Mouse (Mus musculus) liver, embryonic 13.5 days (tissue): ENCODE measurements around the gene Tnfrsf1a. TPM values are rescaled to one million over a fixed set of nuclear protein-coding genes. Genes with fewer than 3 reads are reported as not detected.
A peak's percentile ranks its signal among the peaks of the same experiment; 100 is the strongest.
"Not testable (repeated sequence)": the region's sequence is repeated elsewhere in the genome, so short reads cannot be mapped to it uniquely, and the experiment has no call there.

Experiments used
- ATAC-seq: fragments of 200-750 bp; cut with Nextera tagmentation; 2 replicates; pipeline ENCODE4 v1.8.0; 2017; ENCODE audit warnings: low read depth, mild to moderate bottlenecking, moderate number of reproducible peaks, moderate library complexity
- DNase-seq: peaks from one replicate; pipeline ENCODE4 v3.0.0; 2022
- H3K27ac ChIP-seq: fragments of 300-500 bp; sonication (generic); 2 replicates; pipeline ENCODE4 v1.5.1; 2015; ENCODE audit warnings: moderate library complexity, mild to moderate bottlenecking, inconsistent platforms
- H3K27me3 ChIP-seq: fragments of 300-500 bp; sonication (generic); 2 replicates; pipeline ENCODE4 v1.6.1; 2015; ENCODE audit warnings: mild to moderate bottlenecking, inconsistent platforms
- H3K36me3 ChIP-seq: fragments of 300-500 bp; sonication (generic); 2 replicates; pipeline ENCODE4 v1.6.1; 2015; ENCODE audit warnings: mild to moderate bottlenecking, inconsistent platforms
- H3K4me1 ChIP-seq: fragments of 300-500 bp; sonication (generic); replicated peaks from 2 replicates; pipeline ENCODE4 v1.6.1; 2015; ENCODE audit warnings: inconsistent platforms
- H3K4me2 ChIP-seq: fragments of 300-500 bp; sonication (generic); 2 replicates; pipeline ENCODE4 v1.6.1; 2015; ENCODE audit warnings: inconsistent platforms, mild to moderate bottlenecking, moderate library complexity
- H3K4me3 ChIP-seq: fragments of 300-500 bp; sonication (generic); replicated peaks from 2 replicates; pipeline ENCODE4 v1.5.1; 2015; ENCODE audit warnings: mild to moderate bottlenecking, inconsistent platforms
- H3K9ac ChIP-seq: fragments of 300-500 bp; sonication (generic); 2 replicates; pipeline ENCODE4 v1.6.1; 2015; ENCODE audit warnings: mild to moderate bottlenecking, inconsistent platforms
- H3K9me3 ChIP-seq: fragments of 300-500 bp; sonication (generic); replicated peaks from 2 replicates; pipeline ENCODE4 v1.6.1; 2016; ENCODE audit warnings: inconsistent platforms
- WGBS: fragments of 180-500 bp; shearing (Covaris S2); methylation state at CpG from one replicate; pipeline ENCODE4 v1.1.7; 2015; ENCODE audit not compliant: insufficient replicate concordance; 5-methylcytosine and 5-hydroxymethylcytosine counted together
- polyA plus RNA-seq: library from polyadenylated mRNA; unstranded; fragments of >200 nt; fragmentation: Nextera tagmentation; extraction: Ambion mirVana; gene quantifications from 2 replicates; pipeline ENCODE4 v1.2.1, GENCODE M21; 2015

The Tnfrsf1a gene
- 19.6 and 23.4 TPM in 2 replicates for polyA plus RNA-seq

- H3K27ac ChIP-seq, result peak within 1 kb of the TSS; percentile 77
- H3K27me3 ChIP-seq, result no peaks in the 10 kb centered on the region
- DNase-seq, result no peak
- H3K4me3 ChIP-seq, result peak within 1 kb of the TSS; percentile 65
- peak within 1 kb of the TSS; percentile 69 for H3K4me2 ChIP-seq
- ATAC-seq, result 0 out of 2 replicates have a peak, but pooled peaks have one; percentile 6
- WGBS, result 8% methylated on average over 22 of the region's 22 CpGs
- no peaks in the 10 kb centered on the region for H3K36me3 ChIP-seq
- peak within 1 kb of the TSS; percentile 77 for H3K9ac ChIP-seq
- H3K9me3 ChIP-seq, result no peaks in the 10 kb centered on the region
- peaks cover 62% of the 10 kb centered on the region for H3K4me1 ChIP-seq
These were observed at the start of gene Tnfrsf1a for GRCm38 (mm10) chr6:125348721-125349574. Gene Tnfrsf1a (plus strand): TSS chr6:125349362.

- Histone ChIP-seq H3K36me3 (no peaks in the 10 kb centered on the region), H3K9ac (no peak overlapping the region), H3K4me1 (no peaks in the 10 kb centered on the region), H3K9me3 (no peaks in the 10 kb centered on the region), H3K27me3 (no peaks in the 10 kb centered on the region), H3K4me3 (no peak overlapping the region), H3K4me2 (no peak overlapping the region), H3K27ac (no peak overlapping the region)
- 79% methylated on average over 1 of the region's 1 CpGs for WGBS
- DNase-seq (no peak), ATAC-seq (no peak)
These were observed 48.2 kb upstream of the Tnfrsf1a start for GRCm38 (mm10) chr6:125300982-125301381.

GRCm38 (mm10) chr6:125302231-125302982, 46.8 kb upstream of the Tnfrsf1a start:
- no peak for ATAC-seq
- DNase-seq, result no peak
- Histone ChIP-seq H3K4me3 (no peak overlapping the region), H3K4me1 (no peaks in the 10 kb centered on the region), H3K27ac (no peak overlapping the region), H3K27me3 (no peaks in the 10 kb centered on the region), H3K9ac (no peak overlapping the region), H3K9me3 (no peaks in the 10 kb centered on the region), H3K4me2 (no peak overlapping the region), H3K36me3 (peaks cover 13% of the 10 kb centered on the region)
- 71% methylated on average over 24 of the region's 24 CpGs for WGBS

GRCm38 (mm10) chr6:125303242-125303641, 45.9 kb upstream of the Tnfrsf1a start:
- no peak overlapping the region for H3K4me3 ChIP-seq
- ATAC-seq (no peak), DNase-seq (no peak)
- H3K4me1 ChIP-seq, result no peaks in the 10 kb centered on the region
- H3K9me3 ChIP-seq, result no peaks in the 10 kb centered on the region
- peaks cover 13% of the 10 kb centered on the region for H3K36me3 ChIP-seq
- H3K27ac ChIP-seq, result no peak overlapping the region
- no peaks in the 10 kb centered on the region for H3K27me3 ChIP-seq
- no peak overlapping the region for H3K9ac ChIP-seq
- WGBS, result 72% methylated on average over 4 of the region's 4 CpGs
- no peak overlapping the region for H3K4me2 ChIP-seq

- not testable (repeated sequence) for DNase-seq, H3K4me3 ChIP-seq, H3K27ac ChIP-seq, ATAC-seq, H3K4me1 ChIP-seq, H3K4me2 ChIP-seq, H3K27me3 ChIP-seq, H3K9ac ChIP-seq, H3K9me3 ChIP-seq
- H3K36me3 ChIP-seq, result peaks cover 13% of the 10 kb centered on the region
- 68% methylated on average over 7 of the region's 7 CpGs for WGBS
These were observed 44.8 kb upstream of the Tnfrsf1a start for GRCm38 (mm10) chr6:125304408-125304807.

- Histone ChIP-seq H3K36me3 (peaks cover 13% of the 10 kb centered on the region), H3K4me1 (0 out of 2 replicates have a peak, but pooled peaks cover 2% of the 10 kb centered on the region), H3K9ac (no peak overlapping the region), H3K27me3 (no peaks in the 10 kb centered on the region), H3K9me3 (no peaks in the 10 kb centered on the region), H3K4me2 (no peak overlapping the region), H3K27ac (no peak overlapping the region), H3K4me3 (no peak overlapping the region)
- no peak for DNase-seq
- 73% methylated on average over 6 of the region's 6 CpGs for WGBS
- ATAC-seq, result no peak
These were observed 43.7 kb upstream of the Tnfrsf1a start for GRCm38 (mm10) chr6:125305465-125305864.

GRCm38 (mm10) chr6:125307091-125307490, 42.1 kb upstream of the Tnfrsf1a start:
- no peak overlapping the region for H3K4me3 ChIP-seq
- ATAC-seq, result no peak
- H3K27ac ChIP-seq, result no peak overlapping the region
- H3K4me1 ChIP-seq, result 0 out of 2 replicates have a peak, but pooled peaks cover 5% of the 10 kb centered on the region
- no peak overlapping the region for H3K4me2 ChIP-seq
- H3K36me3 ChIP-seq, result peaks cover 21% of the 10 kb centered on the region
- DNase-seq, result no peak
- no peaks in the 10 kb centered on the region for H3K9me3 ChIP-seq
- no peak overlapping the region for H3K9ac ChIP-seq
- no peaks in the 10 kb centered on the region for H3K27me3 ChIP-seq
- 75% methylated on average over 5 of the region's 5 CpGs for WGBS

- no peaks in the 10 kb centered on the region for H3K9me3 ChIP-seq
- H3K4me2 ChIP-seq, result no peak overlapping the region
- WGBS, result 46% methylated on average over 13 of the region's 13 CpGs
- DNase-seq, result no peak
- no peak overlapping the region for H3K4me3 ChIP-seq
- ATAC-seq, result no peak
- peaks cover 19% of the 10 kb centered on the region for H3K4me1 ChIP-seq
- H3K36me3 ChIP-seq, result peaks cover 21% of the 10 kb centered on the region
- H3K27me3 ChIP-seq, result peaks cover 13% of the 10 kb centered on the region
- no peak overlapping the region for H3K27ac ChIP-seq
- no peak overlapping the region for H3K9ac ChIP-seq
These were observed 40.2 kb upstream of the Tnfrsf1a start for GRCm38 (mm10) chr6:125308921-125309320.

GRCm38 (mm10) chr6:125309406-125309805, 39.8 kb upstream of the Tnfrsf1a start:
- Histone ChIP-seq H3K4me3 (no peak overlapping the region), H3K4me2 (no peak overlapping the region), H3K36me3 (peaks cover 21% of the 10 kb centered on the region), H3K9me3 (no peaks in the 10 kb centered on the region), H3K4me1 (peaks cover 24% of the 10 kb centered on the region), H3K27me3 (peaks cover 18% of the 10 kb centered on the region), H3K9ac (no peak overlapping the region), H3K27ac (no peak overlapping the region)
- ATAC-seq, result no peak
- DNase-seq, result no peak
- WGBS, result 56% methylated on average over 5 of the region's 5 CpGs

GRCm38 (mm10) chr6:125312171-125312570, 37.0 kb upstream of the Tnfrsf1a start:
- Histone ChIP-seq H3K9ac (peak overlapping the region; percentile 74; the same call in 1 of the 2 replicates), H3K27ac (no peak overlapping the region)
- 75% methylated on average over 9 of the region's 9 CpGs for WGBS

GRCm38 (mm10) chr6:125312581-125313355, 36.4 kb upstream of the Tnfrsf1a start:
- Histone ChIP-seq H3K27ac (peak overlapping the region; percentile 64), H3K27me3 (peaks cover 19% of the 10 kb centered on the region), H3K4me3 (peak overlapping the region; percentile 63), H3K36me3 (0 out of 2 replicates have a peak, but pooled peaks cover 8% of the 10 kb centered on the region), H3K9ac (peak overlapping the region; percentile 74), H3K4me2 (peak overlapping the region; percentile 63), H3K9me3 (no peaks in the 10 kb centered on the region), H3K4me1 (peaks cover 25% of the 10 kb centered on the region)
- ATAC-seq, result no peak
- WGBS, result 47% methylated on average over 22 of the region's 22 CpGs
- DNase-seq, result no peak

More at GRCm38 (mm10) chr6:125312171-125312570, 37.0 kb upstream of the Tnfrsf1a start:
- ATAC-seq (no peak), DNase-seq (no peak)
- peaks cover 19% of the 10 kb centered on the region for H3K27me3 ChIP-seq
- H3K4me2 ChIP-seq, result peak overlapping the region; percentile 63
- H3K36me3 ChIP-seq, result peaks cover 10% of the 10 kb centered on the region
- H3K9me3 ChIP-seq, result no peaks in the 10 kb centered on the region
- peaks cover 25% of the 10 kb centered on the region for H3K4me1 ChIP-seq
- peak overlapping the region; percentile 63 for H3K4me3 ChIP-seq
